Mouse (Mus musculus) lung, postnatal 36 days (tissue): ENCODE data around the gene Dpp9.

Source experiments
- DNase-seq: peaks from one replicate; pipeline ENCODE4 v3.0.0; 2022; ENCODE audit warnings: mixed read lengths

Dpp9 gene

DNA sequence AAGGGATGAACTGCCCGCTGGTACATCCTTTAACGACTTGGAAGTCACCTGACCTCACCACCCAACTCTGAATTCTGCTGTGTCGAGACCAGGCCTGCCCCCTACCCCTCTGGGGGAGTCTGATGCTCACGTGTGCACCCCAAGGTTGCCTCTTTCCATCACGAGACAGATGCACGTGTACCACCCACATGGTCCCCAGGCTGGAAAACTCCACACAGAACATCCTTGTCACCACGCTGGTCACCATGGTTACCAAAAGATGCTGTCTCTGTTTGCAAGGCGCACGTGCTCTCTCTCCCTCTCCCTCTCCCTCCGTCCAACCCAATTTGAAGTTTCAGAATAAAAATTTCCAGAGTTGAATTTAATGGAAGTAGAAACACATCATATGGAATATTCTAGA, 11.2 kb upstream of the Dpp9 start:
- no peak for DNase-seq

DNA sequence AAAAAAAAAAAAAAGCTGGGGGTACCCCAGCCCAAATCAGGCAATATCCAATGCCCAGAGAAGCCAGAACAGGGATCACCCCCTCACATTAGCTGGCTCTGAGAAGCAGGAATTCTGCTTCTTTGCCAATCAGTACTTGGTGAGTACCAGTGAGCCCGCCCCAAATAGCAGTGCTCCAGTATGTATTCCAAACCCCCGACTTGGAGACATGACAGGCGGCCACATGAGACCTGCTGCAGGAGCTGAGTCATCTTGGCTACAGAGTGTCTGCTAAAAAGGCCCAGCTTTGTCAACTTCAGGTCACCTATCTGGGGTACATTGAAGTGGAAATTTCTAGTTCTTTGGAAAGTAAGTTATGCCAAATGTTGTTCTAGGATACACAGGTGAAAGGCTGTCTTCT, 7.9 kb upstream of the Dpp9 start:
- DNase-seq: no peak

DNA sequence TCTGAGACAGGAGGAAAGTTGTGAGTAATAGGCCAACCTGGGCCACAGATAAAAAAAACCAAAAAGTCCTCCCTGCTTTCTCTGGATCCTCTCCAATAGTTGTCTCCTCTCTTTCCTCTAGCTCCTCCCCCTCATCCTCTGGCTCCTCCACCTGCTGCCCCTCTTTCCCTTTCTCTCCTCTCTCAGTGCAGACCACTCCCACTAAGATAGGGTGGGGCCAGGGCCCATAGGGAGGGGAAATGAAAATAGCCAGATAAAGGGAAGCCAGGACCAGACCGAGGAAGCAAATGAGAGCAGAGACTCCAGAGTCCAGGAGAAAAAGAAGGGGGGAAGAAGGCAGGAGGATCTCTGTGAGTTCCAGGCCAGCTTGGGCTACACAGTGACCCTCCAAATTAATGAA, 6.2 kb upstream of the Dpp9 start:
- no peak for DNase-seq

DNA sequence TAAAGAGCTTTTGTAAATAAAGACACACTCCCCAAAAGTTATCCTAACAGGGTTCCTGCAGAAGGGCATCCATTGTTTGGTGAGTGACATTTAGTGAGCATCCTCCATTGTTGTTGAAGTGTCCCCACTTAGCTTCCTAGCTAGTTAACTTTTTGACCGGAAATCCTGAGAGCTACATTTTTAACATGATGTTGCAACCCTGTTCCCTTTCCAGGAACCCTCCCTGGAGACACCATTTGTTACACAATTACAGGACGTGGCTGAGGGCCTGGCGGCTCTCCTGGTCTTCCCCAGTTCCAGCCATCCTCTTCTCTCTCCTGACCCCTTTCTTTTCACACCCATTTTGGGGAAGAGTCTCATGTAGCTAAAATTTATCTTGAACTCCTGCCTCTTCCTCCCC, 1.1 kb upstream of the Dpp9 start:
- peak; percentile 84 for DNase-seq

DNA sequence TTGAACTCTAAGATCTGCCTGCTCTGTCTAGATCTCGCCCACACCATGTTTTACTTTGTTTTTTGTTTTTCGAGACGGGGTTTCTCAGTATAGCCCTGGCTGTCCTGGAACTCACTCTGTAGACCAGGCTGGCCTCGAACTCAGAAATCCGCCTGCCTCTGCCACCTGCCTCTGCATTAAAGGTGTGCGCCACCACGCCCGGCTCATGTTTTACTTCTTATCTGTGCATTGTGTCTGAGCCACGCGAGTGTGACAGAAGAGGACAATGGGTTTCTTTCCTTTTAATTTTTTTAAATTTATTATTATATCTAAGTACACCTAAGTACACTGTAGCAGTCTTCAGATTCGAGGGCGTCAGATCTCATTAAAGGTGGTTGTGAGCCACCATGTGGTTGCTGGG, 546 bp upstream of the Dpp9 start:
- peak; percentile 23 for DNase-seq

DNA sequence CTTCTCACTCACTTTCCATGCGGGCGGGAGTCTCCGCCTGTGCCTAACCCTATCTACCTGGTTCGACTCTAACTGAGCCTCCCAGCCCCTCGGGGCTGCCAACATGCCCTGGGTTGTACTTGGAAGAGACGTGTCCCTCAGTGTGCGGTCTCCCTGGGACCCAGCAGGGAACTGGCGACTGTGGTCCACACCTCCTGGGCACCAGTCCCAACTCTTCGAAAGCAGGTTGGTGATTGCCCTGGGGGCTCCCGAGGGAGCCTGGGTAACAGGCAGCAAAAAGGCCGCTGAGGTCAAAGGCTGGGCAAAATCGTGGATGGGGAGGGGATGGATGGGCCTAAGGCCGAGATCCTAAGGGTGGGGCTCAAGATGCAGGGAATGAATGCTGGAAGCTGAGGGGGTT, 1.0 kb downstream of the Dpp9 start:
- DNase-seq: peak; percentile 17

DNA sequence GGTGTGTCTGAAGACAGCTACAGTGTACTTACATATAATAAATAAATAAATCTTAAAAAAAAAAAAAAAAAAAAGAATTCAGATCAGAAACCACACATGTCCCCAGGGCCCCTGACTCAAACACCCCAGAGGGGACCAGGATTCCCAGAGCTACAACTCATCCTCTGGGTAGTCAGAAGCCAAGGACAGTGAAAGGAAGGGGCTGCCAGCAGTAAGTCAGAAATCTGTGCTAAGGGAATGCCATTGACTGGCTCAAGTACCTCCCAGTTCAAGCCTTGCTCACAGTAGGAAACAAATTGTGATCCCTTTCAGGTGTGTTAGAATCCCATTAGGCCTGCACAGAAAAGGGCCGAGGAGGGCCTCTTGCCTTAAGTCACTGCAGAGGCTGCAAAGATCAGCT, 4.5 kb downstream of the Dpp9 start:
- DNase-seq: no peak

DNA sequence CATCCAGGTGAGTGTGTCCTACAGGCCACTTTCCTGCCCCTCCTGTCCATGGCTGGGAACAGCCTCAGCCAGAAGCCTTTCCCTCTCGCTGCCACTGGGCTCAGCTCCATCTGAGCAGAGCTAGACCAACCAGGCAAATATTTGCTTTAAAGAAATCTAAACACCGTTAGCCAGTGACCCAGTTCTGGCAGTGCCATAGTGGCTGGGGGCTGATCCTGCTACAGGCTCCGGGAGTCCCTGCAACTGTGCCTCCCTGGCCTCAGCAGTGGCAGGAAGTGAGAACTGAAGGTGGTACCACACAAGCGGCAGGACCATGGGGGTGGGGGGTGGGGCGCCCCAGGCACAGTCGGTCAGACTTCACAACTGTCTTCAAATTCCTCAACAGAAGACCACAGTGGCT, 6.0 kb downstream of the Dpp9 start:
- peak; percentile 51 for DNase-seq

DNA sequence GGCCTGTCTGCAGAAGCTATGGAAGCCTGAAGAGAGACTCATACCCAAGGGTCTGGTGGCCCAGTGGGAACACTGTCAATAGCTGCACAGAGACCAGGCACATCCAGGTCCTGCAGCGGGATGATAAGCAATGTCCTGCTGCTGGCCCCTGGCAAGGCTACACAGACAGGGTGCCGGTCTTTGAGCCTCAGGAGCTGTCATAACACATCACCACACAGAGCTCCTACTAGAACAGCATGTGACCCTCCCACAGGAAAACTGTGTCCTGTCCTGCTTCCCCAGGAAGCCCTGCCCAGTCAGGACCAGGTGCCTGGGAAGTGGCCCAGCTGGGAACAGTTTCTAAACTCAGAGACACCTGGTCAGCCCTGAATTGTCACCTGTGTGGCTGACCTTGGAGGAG, 7.6 kb downstream of the Dpp9 start:
- no peak for DNase-seq

DNA sequence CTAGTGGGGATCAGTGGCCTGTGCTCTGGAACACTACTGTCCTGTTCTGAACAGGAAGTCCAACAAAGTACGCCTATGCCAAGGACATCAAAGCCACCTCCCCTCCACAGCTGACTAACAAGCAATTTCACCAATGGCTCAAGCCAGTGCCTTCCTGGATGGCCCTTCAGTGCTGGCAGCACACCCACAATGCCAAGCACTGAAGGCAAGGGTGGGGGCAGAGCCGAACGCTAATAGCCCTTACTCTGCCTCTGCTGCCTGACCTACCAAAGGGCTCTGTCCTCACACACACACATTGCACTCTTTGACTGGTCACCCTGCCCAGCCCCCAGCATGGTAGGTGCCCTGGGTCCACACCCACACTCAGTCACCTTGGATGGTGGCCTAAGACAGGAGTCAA, 9.9 kb downstream of the Dpp9 start:
- DNase-seq: peak; percentile 88

DNA sequence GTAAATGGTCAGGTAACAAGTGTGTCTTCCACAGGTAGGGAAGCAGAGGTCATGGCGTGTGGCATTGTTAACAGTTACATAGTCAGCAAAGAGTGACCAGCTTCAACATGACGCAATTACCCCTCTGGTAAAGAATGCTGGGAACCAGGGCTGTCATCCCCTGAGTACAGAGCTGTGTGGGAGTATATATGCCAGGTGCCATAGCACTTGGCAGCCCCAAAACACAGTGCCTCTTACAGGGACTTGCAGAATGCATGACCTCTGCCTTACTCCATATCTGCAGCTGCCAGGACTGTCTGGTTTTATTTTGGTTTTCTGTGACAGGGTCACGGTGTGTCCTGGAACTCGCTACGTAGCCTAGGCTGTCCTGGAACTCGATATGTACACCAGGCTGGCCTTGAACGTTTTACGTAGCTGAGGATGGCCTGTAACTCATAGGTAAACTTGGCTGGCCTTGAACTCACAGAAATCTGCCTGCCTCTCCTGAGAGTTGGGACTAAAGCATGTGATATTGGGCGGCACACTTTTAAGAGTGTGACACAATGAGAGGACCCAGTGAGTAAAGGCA, 10.7 kb downstream of the Dpp9 start:
- no peak for DNase-seq

DNA sequence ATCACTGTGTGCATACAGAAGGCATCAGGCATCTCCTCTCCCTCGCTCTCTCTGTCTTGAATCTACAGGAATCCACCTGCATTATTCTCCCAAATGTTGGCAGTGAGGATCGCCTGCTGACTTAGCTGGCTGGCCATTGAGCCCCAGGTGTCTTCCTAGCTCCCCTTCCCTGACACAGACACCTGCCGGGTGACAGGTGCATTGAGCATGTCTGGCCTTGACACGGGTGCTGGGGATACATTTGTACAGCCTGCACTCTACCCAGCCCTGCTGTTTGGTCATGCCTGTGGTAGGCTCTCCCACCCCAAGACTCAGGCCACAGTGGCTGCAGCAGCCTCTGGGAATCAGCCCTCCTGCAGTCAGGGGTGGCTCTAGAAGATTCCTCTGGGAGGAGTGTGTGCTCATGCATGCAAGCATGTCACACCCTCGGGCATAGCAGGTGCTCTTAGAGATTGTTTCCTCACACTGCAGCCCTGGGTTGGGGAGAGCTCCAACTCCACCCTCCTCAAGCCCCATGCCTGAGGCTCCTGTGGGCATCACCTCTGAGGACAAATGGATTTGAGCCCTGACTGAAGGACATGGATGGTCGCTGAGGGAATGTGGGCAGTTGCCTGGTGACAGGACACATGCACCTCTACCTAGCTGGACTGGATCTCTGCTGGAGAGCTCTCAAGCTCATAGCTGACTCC, 11.6 kb downstream of the Dpp9 start:
- no peak for DNase-seq

DNA sequence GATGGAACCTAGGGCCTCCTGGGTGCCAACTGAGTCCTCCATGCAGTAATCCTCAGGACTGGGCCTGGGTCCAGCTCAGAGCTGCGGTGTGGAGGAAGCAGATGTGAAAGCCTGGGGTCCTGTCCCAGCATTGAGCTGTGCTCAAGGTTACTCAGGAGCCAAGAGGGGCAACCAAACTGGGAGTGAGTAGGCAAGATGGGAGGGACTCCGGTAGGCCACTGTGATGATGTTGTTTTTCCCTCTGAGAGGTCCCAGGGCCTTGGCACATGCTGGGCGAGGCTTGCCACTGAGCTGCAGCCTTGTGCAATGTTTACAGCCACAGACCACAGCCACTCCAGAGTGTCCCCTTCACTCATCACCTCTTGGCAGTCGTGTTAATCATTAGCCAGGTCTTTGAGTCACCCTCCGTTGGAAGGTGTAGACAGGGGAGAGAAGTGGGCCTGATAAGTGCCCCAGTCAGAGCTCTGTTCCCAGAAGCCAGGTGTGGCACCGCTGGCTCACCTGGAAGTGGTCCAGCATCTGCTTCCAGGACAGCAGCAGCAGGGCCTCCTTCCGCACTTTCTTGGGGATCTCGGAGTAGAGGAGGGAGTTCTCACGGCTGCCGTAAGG, 12.3 kb downstream of the Dpp9 start:
- peak; percentile 93 for DNase-seq

DNA sequence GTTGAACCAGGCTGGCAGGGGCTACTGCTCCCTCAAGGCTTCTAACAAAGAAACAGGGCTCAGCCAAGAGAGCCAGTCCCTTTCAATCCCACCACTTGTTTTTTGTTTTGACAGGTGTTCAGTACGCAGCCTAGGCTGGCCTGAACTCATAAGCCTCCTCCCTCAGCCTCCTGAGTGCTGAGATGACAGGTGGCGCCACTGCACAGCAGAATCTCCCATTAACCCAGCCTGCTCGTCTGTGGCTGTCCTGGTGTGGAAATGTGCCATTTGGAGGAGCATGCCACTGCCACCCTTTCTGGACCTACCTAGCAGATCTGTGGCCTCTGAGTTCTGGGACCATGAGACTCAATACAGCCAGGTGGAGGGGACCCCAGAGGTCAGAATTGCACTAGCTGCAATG, 15.0 kb downstream of the Dpp9 start:
- peak; percentile 35 for DNase-seq

DNA sequence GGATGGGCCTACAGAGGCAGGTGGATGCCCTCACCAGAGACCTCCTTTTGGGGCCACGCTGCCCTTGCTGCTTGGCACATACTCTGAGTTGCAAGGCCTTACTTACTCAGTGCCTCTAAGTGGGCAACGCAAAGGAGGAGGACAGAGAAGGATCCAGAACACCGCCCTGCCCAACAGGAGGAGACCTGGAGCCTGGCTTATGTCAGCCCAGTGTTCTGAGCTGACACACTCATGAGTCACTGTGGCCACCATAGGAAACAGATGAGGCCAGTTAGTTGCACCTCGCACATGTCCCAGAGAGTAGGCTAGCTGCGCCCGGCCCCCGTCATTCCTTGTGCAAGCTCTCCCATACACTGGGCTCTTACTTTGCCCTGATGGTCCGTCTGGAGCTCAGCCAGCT, 16.2 kb downstream of the Dpp9 start:
- no peak for DNase-seq

DNA sequence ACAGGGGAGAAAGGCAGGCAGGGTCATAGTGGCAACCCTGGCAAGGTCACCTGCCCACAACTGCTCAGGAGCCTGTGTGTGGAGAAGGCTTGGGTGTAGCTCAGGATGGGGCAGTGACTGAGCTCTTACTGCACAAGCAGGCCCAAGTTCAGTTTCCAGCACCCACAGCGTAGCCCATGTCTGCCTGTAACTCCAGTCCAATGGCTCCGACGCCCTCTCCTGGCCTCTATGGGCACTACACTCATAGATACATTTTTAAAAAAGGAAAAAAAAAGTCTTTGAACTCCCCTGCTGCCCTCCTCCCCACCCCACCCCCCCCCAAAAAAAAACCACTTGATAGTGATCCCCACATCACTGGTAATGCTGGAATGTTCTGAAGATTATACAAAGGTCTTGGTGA, 17.1 kb downstream of the Dpp9 start:
- no peak for DNase-seq

DNA sequence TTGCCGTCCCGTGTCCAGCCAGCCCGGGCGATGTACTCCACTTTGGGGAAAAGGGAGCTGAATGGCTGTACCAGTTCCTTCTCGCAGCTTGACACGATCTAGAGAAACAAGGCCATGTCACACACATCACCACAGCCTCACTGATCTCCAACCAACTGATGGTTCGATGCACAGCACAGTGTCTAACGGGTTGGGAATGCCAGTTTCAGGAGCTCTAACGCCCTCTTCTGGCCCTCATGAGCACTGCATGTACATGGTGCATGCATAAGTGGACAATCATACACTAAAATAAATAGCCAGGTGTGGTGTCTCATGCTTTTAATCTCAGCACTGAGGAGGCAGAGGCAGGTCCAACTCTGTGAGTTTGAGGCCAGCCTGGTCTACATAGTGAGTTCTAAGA, 18.1 kb downstream of the Dpp9 start:
- DNase-seq: no peak

DNA sequence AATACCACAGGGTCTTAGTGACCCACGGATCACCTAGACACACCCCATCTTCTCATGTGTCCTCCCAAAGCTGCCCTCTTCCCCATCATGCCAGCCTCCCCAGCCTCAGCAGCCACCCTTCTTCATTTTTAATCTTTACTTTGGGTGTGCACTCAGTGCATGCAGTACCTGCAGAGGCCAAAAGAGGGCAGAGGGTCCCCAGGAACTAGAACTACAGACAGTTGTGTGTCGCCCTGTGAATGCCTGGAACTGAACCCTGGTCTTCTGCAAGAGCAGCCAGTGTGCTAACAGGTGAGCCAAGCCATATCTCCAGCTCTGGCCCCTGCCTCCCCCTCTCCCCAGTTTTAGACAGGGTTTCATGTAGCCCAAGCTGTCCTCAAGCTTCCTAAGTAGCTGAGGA, 21.8 kb downstream of the Dpp9 start:
- DNase-seq: peak; percentile 39

DNA sequence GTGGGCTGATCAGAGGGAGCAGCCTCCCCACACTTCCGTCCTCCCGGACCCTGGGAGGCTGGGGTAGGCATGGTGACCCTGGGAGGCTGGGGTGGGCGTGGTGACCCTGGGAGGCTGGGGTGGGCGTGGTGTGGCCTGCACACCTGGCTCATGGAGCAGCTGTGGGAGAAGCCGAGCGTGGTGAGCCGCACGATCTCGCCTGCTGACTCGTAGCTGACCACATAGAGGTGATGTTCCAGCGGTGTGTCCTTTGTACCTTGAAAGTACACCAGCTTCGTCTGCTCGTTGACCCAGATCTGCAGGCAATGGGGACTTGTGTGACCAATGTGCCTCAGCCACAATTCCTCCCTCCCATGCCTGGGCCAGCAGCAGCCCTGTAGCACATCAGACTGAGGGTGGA, 23.9 kb downstream of the Dpp9 start:
- no peak for DNase-seq

DNA sequence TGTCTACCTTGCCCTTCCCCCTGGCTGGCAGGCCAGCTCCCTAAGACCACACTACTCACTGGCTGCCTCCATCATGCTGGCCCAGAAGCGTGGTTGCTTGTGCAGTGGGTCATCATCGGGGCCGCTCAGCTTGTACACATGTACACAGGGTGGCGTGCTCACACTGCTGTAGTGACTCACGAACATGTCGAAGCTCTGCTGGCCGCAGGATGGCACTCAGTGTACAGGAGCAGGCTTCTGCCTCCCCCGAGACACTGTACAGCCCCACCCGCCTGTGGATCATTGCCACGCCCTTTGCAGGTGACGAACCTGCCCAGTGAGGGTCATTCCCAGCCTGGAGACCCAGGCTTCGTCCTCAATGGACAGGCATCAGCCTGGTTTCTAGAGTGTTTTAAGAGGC, 24.3 kb downstream of the Dpp9 start:
- no peak for DNase-seq

DNA sequence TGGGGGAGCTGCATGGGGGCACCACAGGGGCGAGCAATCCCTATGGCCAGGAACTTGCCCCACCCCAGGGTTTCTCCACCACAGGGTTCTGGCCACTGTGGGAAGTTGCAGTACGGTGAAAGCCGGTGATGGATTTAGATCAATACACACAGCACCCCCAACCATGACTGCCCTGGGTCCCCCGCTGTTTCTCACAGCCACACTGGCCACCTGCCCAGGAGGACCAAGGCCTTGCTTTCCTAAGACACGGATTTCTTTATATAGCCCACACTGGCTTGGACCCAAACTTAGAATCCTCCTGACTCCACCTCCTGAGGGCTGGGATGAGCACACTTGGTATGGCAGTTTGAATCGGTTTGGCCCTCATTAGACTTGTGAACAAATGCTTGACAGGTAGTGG, 27.4 kb downstream of the Dpp9 start:
- no peak for DNase-seq

DNA sequence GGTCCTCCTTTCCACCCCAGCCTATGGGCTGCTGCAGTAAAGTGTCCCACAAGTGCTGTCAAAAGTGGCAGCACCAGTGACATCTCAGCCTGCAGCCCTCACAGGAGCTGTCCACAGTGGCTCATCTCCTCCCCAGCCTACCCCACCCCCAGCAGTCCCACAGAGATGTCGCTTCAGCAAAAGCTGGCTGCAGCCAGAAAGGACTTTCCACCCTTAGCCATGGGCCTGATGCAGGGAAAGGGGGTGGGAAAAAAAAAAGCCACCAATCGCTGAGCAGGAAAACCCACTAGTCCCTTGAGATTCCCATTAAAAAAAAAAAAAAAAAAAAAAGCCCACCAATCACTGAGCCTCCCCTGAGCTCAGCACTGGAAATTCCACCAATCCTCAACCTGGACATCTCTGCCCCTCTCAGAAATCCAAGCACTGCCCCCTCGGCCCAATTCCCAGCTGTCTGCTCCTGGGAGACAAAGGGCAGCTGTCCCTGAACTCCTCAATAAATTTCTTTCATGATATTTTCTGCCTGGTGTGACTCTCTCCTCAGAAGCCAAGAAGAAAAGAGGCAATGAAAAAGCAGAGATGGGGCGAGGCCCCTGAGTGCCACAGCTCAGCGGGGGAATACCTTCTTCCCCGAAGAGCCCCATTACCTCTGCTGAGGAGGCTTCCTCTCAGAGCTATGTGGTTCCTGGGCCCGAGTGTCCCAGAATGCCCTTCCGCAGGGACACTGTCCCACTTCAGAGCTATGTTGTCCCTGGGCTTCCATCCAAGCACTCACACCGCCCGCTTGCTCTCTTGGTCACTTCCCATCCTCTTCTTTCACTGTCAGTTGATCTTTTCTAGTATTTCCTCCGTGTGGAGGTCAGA, 33.2 kb downstream of the Dpp9 start:
- DNase-seq: peak; percentile 78

DNA sequence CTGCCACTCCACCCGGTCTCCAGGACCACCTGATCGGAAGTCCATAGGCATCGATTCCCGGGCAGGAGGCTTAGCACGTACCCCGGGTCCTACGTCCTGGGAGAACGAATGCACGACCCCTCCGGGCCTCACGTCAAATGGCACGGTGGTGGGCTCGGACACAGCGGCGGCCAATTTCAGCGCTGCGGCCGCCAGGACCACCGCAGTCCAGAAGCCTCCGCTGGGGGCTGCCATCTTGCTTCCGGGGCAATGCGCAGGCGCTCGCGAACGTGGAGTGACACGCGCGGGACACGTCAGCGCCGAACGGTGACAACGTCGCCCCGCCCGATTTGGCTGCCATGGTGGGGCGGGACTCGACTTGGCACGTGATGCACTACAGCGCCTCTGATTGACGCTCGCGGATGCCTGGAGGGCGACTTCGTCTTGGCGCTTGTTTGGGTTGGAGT, 35.0 kb downstream of the Dpp9 start, which contains the start of gene Mydgf:
Gene Mydgf (minus strand): TSS at position 263 of the 446 bp plus-strand sequence.
- peak; percentile 98 for DNase-seq
